Mouse (Mus musculus) thymus, adult 2 months (tissue): Measurements from ENCODE around the gene Myo18b.

Source experiments
- CTCF ChIP-seq: fragments of 200-500 bp; IDR thresholded peaks from 2 replicates; pipeline ENCODE4 v1.5.1; 2012; ENCODE audit warnings: mild to moderate bottlenecking, control low read depth, low read length, moderate library complexity, borderline replicate concordance; ENCODE audit not compliant: control insufficient read depth, poor library complexity, insufficient read depth; ENCODE audit errors: extremely low read depth
- POLR2A ChIP-seq: fragments of 200-500 bp; IDR thresholded peaks from 2 replicates; pipeline ENCODE4 v1.6.1; 2012; ENCODE audit warnings: mild to moderate bottlenecking, low read length, control low read depth, moderate library complexity; ENCODE audit not compliant: control insufficient read depth, poor library complexity, insufficient read depth; ENCODE audit errors: extremely low read depth

- TF ChIP-seq CTCF = no peak
- no peak for TF ChIP-seq POLR2A
These were observed 114.9 kb downstream of the Myo18b start for GRCm38 (mm10) chr5:112781231-112781630.
